Mouse (Mus musculus) adrenal gland, postnatal 25 days (tissue): ENCODE data around the gene Spata31d1a. TPM values are rescaled to one million over a fixed set of nuclear protein-coding genes. Genes with fewer than 3 reads are reported as not detected.
"Not testable (repeated sequence)": the region's sequence is repeated elsewhere in the genome, so short reads cannot be mapped to it uniquely, and the experiment has no call there.

Source experiments
- DNase-seq: peaks from one replicate; pipeline ENCODE4 v3.0.0; 2021; ENCODE audit warnings: mixed read lengths
- total RNA-seq: library from RNA; stranded (reverse); gene quantifications from 2 replicates; pipeline ENCODE4 v1.2.3, GENCODE M21; 2021

Gene Spata31d1a
- total RNA-seq, 1 experiment from 2014 or later, result not detected

DNA sequence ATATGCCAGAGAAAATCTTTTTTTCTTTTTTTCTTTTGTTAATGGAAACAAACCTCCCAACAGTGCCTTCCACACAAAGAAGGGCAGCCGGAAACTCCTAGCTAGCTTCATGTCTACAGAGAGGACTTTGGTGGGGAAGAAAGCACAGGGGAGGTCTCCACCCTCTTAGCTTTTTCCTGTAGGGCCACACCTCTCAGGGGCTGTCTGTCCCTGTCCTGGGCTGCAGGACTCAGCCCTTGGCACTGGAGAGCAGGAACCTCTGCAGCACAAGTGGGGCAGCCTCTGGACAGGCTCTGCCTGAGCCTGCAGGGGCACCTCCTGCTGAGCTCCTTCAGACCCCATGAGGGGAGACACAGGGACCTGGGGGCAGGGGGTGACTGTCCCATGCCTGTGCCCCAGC, 10.0 kb downstream of the Spata31d1a start:
- not testable (repeated sequence) for DNase-seq

DNA sequence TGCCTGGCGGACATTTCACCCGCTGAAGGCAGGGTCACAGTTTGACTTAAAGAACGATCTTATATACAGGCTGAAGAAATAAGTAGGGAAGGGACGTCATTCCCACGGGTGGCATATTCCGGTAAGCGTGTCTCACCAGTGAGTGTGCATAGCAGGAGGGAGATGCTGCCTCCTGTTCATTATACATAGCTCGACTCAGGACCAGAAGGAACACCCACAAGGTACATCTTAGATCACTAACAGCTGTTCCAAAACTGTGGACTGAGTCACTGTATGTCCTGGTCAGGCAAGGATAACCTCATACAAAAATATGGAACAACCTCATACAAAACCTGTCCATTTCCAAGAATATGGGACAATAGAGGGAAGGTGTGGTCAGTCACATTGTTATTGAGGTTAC, 11.0 kb downstream of the Spata31d1a start:
- DNase-seq, result no peak

DNA sequence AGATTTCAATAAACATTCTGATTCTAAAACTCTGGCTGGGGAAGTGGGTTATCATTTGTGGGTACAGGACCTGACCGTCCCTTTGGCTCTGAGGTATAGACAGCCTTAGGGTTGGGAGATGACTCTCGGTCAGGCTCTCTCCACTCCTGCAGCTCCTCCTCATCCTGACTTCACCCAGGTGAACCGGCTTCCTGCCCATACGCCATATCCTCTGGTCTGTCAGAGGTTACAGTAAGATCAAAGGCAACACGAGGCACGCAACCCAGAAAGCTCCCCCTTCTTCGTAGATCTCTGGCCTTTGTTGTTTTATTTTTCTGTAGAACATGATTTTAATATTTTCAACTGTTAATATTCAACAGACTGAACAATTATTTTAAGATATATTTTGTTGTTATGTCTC, 14.3 kb downstream of the Spata31d1a start:
- DNase-seq, result no peak

DNA sequence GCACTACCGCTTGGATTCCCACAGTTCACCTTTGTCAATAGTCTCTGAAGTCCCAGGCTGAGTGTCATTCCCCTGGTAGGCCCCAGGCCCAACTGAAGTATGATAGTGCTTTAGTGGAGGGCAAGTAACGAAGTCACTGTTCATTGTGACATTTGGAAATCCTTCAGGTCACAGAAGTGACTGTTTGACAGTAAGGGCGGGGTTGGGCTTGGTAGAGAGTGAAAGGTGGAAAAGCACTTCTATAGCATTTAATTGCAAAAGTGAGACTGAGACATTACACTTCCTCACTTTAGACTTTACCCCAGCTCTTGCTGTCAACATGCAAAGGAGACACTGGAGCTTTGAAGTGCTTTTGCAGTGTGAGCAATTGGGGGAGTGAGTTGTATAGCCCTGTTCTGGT, 16.1 kb downstream of the Spata31d1a start, which contains the start of gene 4921517D22Rik:
Gene 4921517D22Rik, minus strand, starts transcription at position 101 of the 400 bp plus-strand sequence.
- no peak for DNase-seq

DNA sequence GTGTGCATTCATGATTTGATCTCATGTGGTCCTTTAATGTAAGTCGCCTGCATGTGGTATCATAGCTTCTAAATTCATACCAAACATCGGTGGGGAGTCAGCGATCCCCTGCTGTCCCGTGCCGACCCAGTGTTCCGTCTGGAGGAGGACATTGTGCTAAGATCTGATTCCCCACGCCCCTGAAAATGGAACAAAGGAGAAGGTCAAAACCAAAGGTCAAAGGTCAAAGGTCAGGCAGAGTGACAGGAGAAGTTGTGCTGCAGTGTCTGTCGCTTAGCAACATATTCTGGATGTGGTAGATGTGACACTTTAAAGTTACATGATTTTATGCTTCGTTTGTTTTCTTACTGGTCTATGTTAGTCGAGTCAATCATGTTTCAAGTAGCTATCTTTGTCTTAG, 18.7 kb downstream of the Spata31d1a start:
- DNase-seq, result no peak

DNA sequence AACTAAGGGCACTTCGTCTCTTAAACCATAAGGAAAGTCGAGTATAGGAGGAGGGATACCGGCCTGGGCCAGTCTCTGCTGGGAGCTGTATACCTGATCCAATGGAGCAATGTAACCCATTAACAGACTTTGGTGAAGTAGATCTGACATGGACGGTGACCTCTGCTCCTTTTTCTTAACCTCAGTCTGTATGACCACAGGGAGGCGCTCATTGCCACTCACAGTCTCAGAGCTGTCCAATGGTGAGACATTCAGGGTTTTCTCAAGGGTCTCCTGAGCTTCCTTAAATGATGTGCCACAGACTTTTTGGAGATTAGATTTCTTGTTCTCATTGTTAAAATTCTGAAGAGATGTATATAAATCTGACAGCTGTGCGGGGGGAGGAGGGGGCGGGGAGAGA, 19.6 kb downstream of the Spata31d1a start:
- DNase-seq, result no peak

DNA sequence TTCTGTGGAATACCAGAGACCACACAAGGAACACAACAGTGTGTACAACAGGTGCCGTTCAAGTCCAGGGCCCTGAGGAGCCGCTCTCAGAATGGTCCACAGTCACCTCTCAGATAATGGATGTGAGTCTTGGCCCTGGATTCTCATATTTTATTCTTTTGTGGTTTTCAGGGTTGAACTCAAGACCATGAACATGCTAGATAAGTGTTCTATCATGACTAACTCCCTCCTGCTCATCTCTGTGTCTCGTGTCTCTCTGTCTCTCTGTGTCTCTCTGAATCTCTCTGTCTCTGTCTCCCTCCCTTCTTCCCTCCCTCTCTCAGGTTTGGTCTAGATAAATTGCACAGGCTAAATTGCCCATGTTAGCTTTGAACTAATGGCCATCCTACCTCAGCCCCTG, 20.3 kb downstream of the Spata31d1a start:
- DNase-seq, result no peak

DNA sequence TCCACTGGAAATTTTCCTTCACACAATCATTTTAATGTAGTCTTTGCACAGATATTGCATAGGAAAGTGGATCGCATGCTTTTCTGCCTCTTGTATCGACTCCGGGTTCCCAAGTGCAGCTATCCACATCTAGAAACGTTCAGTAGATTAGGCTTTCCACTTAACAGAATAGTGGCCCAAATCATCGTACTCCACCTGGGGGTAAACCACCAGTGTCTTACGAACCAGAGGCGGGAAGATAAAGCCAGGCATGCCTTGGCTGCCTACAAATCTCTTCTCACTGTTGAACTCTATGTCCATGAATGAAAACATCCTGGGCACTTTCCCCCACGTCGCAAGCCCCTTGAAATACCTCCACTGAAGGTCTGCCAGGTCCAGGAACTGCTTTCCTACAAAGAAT, 20.8 kb downstream of the Spata31d1a start:
- no peak for DNase-seq

DNA sequence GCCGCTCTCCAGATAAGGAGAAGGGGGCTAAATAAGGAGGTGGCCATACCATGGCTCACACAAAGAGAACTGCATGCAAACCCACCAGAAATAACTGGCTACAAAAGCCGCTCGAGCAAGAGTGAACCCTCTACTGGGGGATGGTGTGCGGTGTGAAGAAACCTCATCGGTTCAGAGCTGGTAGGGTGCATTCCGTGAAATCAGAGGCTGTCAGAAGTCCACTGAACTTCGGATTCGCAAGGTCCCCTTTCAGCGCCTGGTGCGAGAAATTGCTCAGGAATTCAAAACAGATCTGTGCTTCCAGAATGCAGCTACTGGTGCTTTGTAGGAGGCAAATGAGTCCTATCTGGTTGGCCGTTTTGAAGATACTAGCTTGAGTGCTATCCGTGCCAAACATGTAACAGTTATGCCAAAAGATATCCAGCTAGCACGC, 21.8 kb downstream of the Spata31d1a start:
- DNase-seq, result no peak

DNA sequence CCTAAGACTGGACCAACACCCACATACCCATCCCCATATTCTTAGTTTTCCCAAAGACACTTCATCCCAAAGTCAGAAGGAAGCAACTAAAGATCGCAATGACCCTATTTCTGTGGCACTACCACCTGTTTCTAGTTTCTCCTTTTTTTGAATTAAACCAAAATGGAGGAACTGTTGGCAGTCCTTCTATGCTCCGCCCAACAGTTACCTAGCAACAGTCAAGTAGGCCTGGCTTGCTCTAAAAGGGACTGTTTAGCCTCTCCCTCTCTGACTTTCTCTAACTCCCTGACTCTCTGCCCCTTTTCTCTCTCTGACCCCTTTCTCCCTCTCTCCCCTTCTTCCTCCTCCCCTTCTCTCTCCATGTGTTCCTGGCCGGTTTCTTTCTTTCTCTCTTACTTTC, 24.9 kb downstream of the Spata31d1a start:
- DNase-seq, result no peak

DNA sequence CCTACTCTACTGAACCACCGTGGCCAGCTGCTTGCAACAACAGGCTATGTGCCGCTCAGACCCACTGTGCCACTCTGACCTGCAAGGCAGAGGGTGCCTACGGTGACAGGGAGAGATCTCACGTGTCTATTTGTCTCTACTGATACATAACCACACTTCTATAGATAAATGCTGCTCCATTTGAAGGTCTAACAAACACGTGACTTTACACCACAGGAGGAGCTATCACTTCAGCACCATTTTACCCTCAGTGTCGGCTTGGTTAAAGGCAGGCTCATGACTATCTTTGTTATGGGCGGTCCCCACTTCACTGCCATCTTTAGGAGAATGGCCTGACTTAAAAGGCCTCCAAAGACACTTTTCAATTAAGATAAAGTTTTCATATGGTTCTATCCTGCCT, 27.5 kb downstream of the Spata31d1a start:
- no peak for DNase-seq

DNA sequence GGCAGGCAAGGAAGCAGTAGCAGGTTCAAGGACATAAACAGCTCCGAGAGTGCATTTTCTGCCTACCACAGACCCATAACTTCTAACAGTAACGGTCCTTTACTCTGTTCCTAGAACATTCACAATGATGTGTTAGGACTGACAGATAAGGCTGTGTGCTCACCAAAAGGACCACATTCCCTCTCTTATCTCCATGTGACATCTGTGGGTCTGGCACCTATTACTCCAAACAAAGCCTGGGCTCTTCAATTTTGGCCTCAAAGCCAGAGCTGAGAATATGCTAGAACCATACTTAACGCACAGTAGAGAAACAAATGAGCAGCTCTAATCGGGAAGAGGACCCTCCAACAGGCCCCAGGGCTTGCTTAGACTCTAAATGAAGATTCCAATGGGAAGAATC, 30.2 kb downstream of the Spata31d1a start:
- no peak for DNase-seq

DNA sequence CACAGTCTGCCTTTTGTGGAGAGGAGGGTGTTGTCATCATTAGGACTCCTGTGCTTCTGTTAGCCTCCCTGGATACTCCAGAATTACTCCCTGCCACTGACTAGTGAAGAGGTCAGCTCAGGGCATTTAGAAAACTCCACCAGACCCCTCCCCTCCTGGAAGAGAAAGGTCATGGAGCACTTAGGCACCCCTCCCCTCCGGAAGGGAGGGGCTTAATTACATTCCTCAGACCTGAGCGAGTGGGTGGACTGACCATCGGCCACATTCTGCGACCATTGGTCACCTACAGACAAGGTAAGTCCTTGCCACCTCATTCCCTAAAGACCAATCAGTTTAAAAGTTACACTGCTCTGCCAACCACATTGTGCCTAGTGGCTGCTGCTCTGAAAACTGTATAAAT, 30.8 kb downstream of the Spata31d1a start:
- no peak for DNase-seq

DNA sequence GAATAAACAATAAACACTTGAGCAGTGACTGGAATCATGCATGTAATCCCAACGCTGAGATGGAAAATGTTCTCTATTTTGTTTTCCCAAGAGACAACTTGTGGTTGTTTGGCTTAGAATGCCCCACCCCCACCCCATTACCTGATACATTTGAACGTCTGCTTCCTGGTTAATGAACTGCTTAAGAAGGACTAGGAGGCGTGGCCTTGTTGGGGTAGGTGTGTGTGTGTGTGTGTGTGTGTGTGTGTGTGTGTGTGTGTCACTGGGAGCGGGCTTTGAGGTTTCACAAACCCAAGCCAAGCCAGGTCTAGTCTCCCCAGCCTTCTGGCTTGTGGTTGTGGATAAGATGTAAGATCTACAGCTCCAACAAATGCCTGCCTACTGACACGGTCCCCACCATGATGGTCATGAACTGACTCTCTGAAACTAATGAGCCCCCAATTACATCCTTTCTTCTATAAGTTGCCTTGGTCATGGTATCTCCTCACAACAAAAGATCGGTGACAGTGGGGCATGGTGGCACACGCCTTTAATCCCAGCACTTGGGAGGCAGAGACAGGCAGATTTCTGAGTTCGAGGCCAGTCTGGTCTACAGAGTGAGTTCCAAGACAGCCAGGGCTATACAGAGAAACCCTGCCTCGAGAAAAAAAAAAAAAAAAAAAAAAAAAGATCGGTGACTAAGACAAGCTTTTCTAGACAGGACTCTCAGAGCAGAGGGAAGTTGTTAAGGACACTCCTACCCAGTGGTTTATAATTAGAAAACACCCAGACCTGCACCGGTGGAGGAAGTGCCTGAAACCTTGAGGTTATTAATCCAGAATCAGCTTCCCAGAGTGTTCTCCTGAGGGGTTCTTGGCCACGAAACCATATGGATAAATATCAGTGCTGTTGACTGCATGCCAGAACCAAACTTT, 33.6 kb downstream of the Spata31d1a start:
- no peak for DNase-seq

DNA sequence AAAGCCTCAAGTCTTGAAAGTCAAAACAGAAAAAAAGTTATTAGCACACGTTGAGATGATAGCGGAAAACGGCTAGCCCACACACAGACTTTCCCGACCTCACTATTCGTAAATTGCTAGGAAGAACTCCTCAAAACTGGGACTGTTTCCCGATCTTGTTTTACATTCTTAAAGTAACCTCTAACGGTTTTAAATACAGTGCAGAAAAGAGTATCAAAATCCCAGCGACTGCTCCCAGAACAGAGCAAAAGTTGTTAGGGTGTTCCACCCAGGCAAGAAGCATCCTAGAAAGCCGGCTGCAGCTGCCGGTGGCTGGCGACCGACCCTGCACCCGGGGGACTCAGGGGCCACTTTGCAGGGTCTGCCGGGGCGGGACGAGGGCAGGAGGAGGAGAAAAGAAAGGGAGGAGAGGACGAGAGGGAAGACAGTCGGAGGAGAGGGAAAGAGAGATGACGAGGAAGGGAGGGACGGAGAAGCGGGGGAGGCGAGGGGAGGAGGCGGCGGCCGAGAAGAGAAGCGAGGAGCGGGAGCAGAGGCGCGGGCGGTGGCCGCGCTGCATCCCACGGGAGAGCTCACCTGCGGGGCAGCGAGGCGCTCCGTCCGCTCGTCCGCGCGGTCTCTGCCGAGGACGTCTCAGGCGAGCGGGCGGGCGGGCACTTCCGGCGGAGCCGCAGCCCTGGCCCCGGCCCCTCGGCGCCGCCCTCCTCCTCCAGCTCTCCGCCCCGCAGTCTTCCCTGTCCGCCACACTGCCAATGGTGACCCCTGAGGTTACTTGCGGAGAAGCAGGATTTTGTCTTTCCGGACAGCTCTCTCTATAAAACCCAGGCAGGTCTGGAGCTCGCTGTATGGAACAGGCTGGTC, 34.7 kb downstream of the Spata31d1a start, which contains the start of gene Golm1:
Gene Golm1, minus strand, starts transcription at position 661 of the 861 bp plus-strand sequence.
- DNase-seq, result peak; percentile 71

DNA sequence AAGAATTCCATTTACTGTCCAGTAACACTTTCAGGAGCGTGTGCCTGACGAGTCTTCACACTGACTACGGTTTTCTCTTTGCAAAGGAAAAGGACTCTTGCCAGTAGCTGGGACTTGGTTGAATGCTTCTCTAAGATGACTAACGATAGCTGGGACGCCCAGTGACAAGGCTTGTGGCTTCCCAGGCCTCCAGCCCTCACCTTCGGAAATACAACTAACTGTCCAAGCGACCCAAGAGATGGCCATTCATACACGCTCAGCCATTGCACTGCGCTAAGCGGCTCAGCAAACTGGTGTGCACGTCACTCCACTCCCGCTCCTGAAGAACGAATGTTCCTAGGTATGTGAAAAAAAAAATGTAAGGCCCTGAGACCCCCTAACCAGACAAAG, 35.4 kb downstream of the Spata31d1a start:
- peak; percentile 15 for DNase-seq

DNA sequence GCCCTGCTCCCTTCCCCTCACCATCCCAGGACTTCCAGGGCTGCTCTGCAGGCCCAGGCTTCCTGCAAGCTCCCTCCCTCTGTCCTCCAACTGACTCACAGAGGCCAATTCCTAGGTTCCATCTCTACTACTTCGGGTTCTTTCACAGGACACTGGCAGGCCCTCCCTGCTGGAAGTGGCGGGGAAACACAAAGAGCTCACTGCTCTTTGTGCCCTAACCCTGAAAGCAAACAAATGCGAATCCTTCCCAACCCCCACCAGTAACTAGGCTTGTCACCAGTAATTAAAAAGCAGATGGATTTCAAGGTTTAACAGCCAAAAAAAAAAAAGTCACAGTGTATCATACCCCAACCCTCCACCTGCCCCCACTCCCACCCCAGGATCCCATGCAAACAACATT, 35.9 kb downstream of the Spata31d1a start:
- no peak for DNase-seq

DNA sequence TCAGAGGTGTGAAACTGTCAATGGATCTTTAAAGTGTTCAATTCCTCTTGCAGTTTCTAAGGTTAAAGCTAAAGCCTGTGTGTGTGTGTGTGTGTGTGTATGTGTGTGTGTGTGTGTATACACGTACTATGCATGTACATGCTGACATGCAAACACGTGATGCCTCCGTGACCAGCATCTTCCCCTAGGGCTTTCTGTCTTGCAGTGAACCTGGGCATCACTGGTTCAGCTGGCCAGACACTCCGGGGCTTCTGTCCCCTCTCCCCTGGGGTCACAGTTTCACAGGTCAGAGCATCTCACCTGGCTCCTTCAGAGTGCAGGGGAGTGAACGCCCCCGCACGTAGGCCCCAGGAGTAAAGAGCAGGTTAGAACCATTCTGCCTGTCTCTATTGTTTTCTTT, 36.5 kb downstream of the Spata31d1a start:
- no peak for DNase-seq

DNA sequence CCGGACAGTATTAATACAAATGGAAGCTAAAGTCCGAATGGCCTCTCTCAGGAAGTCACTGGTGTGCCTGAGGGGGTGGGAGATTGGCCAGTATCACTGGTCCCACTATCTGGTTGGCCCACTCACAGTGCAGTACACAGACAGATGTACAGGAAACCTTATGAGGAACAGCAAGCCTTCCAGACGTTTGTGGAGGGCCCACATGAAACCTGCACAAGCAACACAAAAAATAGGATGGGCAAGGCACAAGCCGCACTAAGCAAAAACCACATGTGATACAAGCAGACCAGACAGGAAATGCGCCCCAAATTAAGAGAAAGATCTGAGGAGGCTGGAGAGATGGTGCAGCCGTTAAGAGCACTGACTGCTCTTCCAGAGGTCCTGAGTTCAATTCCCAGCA, 37.9 kb downstream of the Spata31d1a start:
- DNase-seq, result no peak

DNA sequence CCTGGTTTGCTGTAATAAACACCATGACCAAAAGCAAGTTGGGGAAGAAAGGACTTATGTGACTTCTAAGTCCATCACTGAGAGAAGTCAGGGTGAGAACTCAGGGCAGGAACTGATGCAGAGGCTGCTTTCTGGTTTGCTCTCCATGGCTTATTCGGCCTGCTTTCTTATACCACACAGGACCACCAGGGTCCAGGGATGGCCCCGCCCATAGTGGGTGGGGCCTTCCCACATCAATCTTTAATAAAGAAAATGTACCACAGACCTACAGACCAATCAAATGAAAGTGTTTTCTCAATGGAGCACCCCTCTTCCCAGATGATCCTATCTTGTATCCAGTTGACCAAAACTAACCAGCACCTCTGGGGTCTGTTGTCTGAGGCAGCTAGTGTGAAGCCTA, 38.6 kb downstream of the Spata31d1a start:
- no peak for DNase-seq

DNA sequence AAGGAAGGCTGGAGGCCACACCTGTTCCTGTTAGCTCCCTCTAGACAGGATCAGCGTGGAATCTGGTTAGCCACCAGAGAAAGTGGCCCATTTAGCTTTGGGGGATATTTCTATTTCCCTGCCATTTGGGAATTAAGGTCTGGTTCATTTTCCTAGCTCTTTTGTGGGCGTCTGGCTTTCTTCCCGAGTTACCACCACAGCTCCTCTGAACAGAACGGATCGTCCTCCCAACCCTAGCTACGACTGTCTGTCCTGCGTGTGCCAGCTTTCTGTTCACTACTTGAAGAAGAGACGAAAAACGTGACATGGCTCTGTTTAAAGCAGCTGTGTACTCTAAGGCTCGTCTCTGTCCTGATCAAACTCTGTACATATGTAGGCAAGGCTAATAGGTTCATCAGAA, 40.2 kb downstream of the Spata31d1a start:
- DNase-seq, result no peak

DNA sequence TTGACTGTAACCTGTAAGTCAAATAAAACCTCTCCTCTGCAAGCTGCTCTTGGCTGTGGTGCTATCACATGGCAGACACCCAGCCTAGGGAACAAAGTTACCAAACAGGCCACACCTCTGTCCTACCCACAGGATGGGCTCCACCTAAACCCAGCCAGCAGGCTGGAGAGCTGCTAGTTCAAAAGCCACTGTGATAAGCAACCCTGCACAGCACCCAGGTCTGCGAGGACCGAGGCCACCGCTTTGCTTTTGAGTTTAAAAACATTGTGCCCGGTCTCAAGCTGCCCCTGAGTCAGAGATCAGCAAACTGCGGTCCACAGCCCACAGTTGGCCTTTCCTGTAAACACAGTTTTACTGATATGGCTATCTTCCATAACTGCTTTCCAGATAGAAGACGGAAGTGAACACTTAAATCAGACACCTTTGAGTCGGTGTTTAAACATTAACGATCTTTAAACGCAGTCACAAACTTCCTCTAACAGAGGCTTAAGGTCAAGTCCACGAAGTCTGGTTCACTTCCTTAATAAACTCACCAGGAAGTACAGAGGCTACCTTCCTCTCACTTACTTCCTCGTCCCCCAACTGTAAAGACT, 41.5 kb downstream of the Spata31d1a start:
- DNase-seq, result no peak

DNA sequence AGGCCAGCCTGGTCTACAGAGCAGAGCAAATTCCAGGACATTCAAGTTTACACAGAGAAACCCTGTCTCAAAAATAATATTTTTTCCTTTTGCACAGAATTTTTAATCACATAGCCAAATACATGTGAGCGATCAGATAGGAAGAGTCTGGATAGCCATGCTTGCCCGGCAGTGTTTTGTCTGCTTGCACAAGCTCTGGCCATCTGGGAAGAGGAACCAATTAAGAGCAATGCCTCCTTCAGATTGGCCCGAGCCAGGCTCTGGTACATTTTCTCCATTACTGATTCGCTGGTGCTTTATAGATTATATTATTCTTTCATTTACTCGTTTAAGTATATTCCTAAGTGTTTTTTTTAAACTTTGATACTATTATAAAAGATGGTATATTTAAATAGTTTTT, 42.4 kb downstream of the Spata31d1a start:
- DNase-seq, result no peak
